Mouse (Mus musculus) liver, embryonic 11.5 days (tissue): ENCODE data around the gene Rab40c. TPM values are rescaled to one million over a fixed set of nuclear protein-coding genes. Genes with fewer than 3 reads are reported as not detected.

Experiments
- ATAC-seq: fragments of 200-750 bp; cut with Nextera tagmentation; replicated peaks from 2 replicates; pipeline ENCODE4 v1.8.0; 2017; ENCODE audit warnings: moderate number of reproducible peaks, mild to moderate bottlenecking, moderate TSS enrichment, moderate library complexity; ENCODE audit not compliant: low FRiP score
- DNase-seq: peaks from one replicate; pipeline ENCODE4 v3.0.0-alpha.2; 2017; ENCODE audit warnings: low spot score
- H3K27ac ChIP-seq: fragments of 300-500 bp; sonication (generic); 2 replicates; pipeline ENCODE4 v1.5.1; 2014; ENCODE audit warnings: mild to moderate bottlenecking, low read depth, low read length, control low read depth
- H3K27me3 ChIP-seq: fragments of 300-500 bp; sonication (generic); replicated peaks from 2 replicates; pipeline ENCODE4 v1.6.1; 2014; ENCODE audit warnings: low read length, mixed read lengths; ENCODE audit not compliant: control insufficient read depth, insufficient read depth
- H3K36me3 ChIP-seq: fragments of 300-500 bp; sonication (generic); 2 replicates; pipeline ENCODE4 v1.6.1; 2014; ENCODE audit warnings: mild to moderate bottlenecking, low read length, moderate library complexity, mixed read lengths; ENCODE audit not compliant: control insufficient read depth, insufficient read depth
- H3K4me1 ChIP-seq: fragments of 300-500 bp; sonication (generic); replicated peaks from 2 replicates; pipeline ENCODE4 v1.6.1; 2014; ENCODE audit warnings: low read length, mixed read lengths; ENCODE audit not compliant: control insufficient read depth, insufficient read depth
- H3K4me2 ChIP-seq: fragments of 300-500 bp; sonication (generic); 2 replicates; pipeline ENCODE4 v1.6.1; 2014; ENCODE audit warnings: mild to moderate bottlenecking, control low read depth, moderate library complexity
- H3K4me3 ChIP-seq: fragments of 300-500 bp; sonication (generic); 2 replicates; pipeline ENCODE4 v1.5.1; 2014; ENCODE audit warnings: low read depth, low read length, control low read depth
- H3K9ac ChIP-seq: fragments of 300-500 bp; sonication (generic); 2 replicates; pipeline ENCODE4 v1.6.1; 2014; ENCODE audit warnings: low read depth, low read length, control low read depth
- H3K9me3 ChIP-seq: fragments of 300-500 bp; sonication (generic); 2 replicates; pipeline ENCODE4 v1.6.1; 2016; ENCODE audit warnings: low read length, inconsistent platforms, mixed read lengths; ENCODE audit not compliant: control insufficient read depth
- WGBS: fragments of 180-500 bp; shearing (Covaris S2); extraction: QIAGEN DNeasy Blood & Tissue Kit; methylation state at CpG from one replicate; pipeline ENCODE4 v1.1.7; 2014; 5-methylcytosine and 5-hydroxymethylcytosine counted together
- polyA plus RNA-seq: library from polyadenylated mRNA; unstranded; fragments of >200 nt; fragmentation: Nextera tagmentation; extraction: Ambion mirVana; gene quantifications from 2 replicates; pipeline ENCODE4 v1.2.1, GENCODE M21; 2014

Gene Rab40c
- polyA plus RNA-seq, 1 experiment from 2014 or later = 10.7 TPM

- Histone ChIP-seq H3K27me3 (no peaks in the 10 kb centered on the region), H3K4me3 (no peak overlapping the region), H3K9me3 (no peaks in the 10 kb centered on the region), H3K9ac (no peak overlapping the region), H3K4me1 (peaks cover 11% of the 10 kb centered on the region), H3K36me3 (peaks cover 5% of the 10 kb centered on the region), H3K27ac (no peak overlapping the region), H3K4me2 (no peak overlapping the region)
- WGBS = 87% methylated on average over 1 of the region's 1 CpGs
- no peak for ATAC-seq
- no peak for DNase-seq
Measured at GRCm38 (mm10) chr17:25900193-25900592, 19.3 kb downstream of the Rab40c start.

- ATAC-seq (no peak), DNase-seq (no peak)
- no peaks in the 10 kb centered on the region for H3K27me3 ChIP-seq
- WGBS = 73% methylated on average over 12 of the region's 12 CpGs
- no peaks in the 10 kb centered on the region for H3K9me3 ChIP-seq
- no peak overlapping the region for H3K27ac ChIP-seq
- H3K4me1 ChIP-seq = peaks cover 14% of the 10 kb centered on the region
- no peak overlapping the region for H3K4me2 ChIP-seq
- no peak overlapping the region for H3K4me3 ChIP-seq
- H3K36me3 ChIP-seq = peaks cover 5% of the 10 kb centered on the region
- no peak overlapping the region for H3K9ac ChIP-seq
Measured at GRCm38 (mm10) chr17:25895891-25896290, 23.6 kb downstream of the Rab40c start.

GRCm38 (mm10) chr17:25895415-25895814, 24.1 kb downstream of the Rab40c start:
- ATAC-seq (no peak), DNase-seq (no peak)
- Histone ChIP-seq H3K9me3 (no peaks in the 10 kb centered on the region), H3K9ac (no peak overlapping the region), H3K36me3 (no peaks in the 10 kb centered on the region), H3K4me3 (no peak overlapping the region), H3K4me2 (no peak overlapping the region), H3K4me1 (peaks cover 14% of the 10 kb centered on the region), H3K27ac (no peak overlapping the region), H3K27me3 (no peaks in the 10 kb centered on the region)
- WGBS = 34% methylated on average over 2 of the region's 2 CpGs

- Histone ChIP-seq H3K4me1 (peaks cover 14% of the 10 kb centered on the region), H3K4me2 (no peak overlapping the region), H3K9me3 (no peaks in the 10 kb centered on the region), H3K9ac (no peak overlapping the region), H3K4me3 (no peak overlapping the region), H3K27me3 (no peaks in the 10 kb centered on the region), H3K36me3 (no peaks in the 10 kb centered on the region), H3K27ac (no peak overlapping the region)
- ATAC-seq (peak; percentile 68; the same call in 1 of the 2 replicates), DNase-seq (no peak)
- 32% methylated on average over 2 of the region's 2 CpGs for WGBS
Measured at GRCm38 (mm10) chr17:25893975-25894617, 25.4 kb downstream of the Rab40c start.

- no peak overlapping the region for H3K9ac ChIP-seq
- no peaks in the 10 kb centered on the region for H3K27me3 ChIP-seq
- no peak for ATAC-seq
- 82% methylated on average over 3 of the region's 3 CpGs for WGBS
- peaks cover 7% of the 10 kb centered on the region for H3K36me3 ChIP-seq
- H3K9me3 ChIP-seq = no peaks in the 10 kb centered on the region
- no peak overlapping the region for H3K4me3 ChIP-seq
- H3K4me2 ChIP-seq = no peak overlapping the region
- H3K27ac ChIP-seq = no peak overlapping the region
- no peaks in the 10 kb centered on the region for H3K4me1 ChIP-seq
- no peak for DNase-seq
Measured at GRCm38 (mm10) chr17:25888837-25889236, 30.7 kb downstream of the Rab40c start.

GRCm38 (mm10) chr17:25887467-25887866, 32.1 kb downstream of the Rab40c start:
- ATAC-seq (no peak), DNase-seq (no peak)

GRCm38 (mm10) chr17:25886806-25887205, 32.7 kb downstream of the Rab40c start:
- H3K27me3 ChIP-seq = no peaks in the 10 kb centered on the region
- no peak overlapping the region for H3K4me2 ChIP-seq
- DNase-seq (no peak), ATAC-seq (no peak)
- H3K36me3 ChIP-seq = peaks cover 14% of the 10 kb centered on the region
- H3K27ac ChIP-seq = no peak overlapping the region
- no peak overlapping the region for H3K9ac ChIP-seq
- H3K4me1 ChIP-seq = peaks cover 8% of the 10 kb centered on the region
- H3K4me3 ChIP-seq = no peak overlapping the region
- H3K9me3 ChIP-seq = no peaks in the 10 kb centered on the region

More at GRCm38 (mm10) chr17:25887467-25887866, 32.1 kb downstream of the Rab40c start:
- Histone ChIP-seq H3K4me2 (no peak overlapping the region), H3K4me1 (peaks cover 1% of the 10 kb centered on the region), H3K4me3 (no peak overlapping the region), H3K9me3 (no peaks in the 10 kb centered on the region), H3K9ac (no peak overlapping the region), H3K36me3 (peaks cover 14% of the 10 kb centered on the region), H3K27me3 (no peaks in the 10 kb centered on the region), H3K27ac (no peak overlapping the region)
- 73% methylated on average over 10 of the region's 10 CpGs for WGBS

GRCm38 (mm10) chr17:25885636-25886035, 33.9 kb downstream of the Rab40c start:
- H3K27me3 ChIP-seq = no peaks in the 10 kb centered on the region
- no peaks in the 10 kb centered on the region for H3K9me3 ChIP-seq
- H3K4me3 ChIP-seq = no peak overlapping the region
- 0 out of 2 replicates have a peak, but pooled peaks have one; percentile 30 for ATAC-seq
- H3K27ac ChIP-seq = no peak overlapping the region
- DNase-seq = no peak
- H3K36me3 ChIP-seq = peaks cover 14% of the 10 kb centered on the region
- H3K4me1 ChIP-seq = peaks cover 19% of the 10 kb centered on the region
- H3K9ac ChIP-seq = no peak overlapping the region
- WGBS = 62% methylated on average over 4 of the region's 4 CpGs
- H3K4me2 ChIP-seq = no peak overlapping the region

GRCm38 (mm10) chr17:25883824-25884223, 35.7 kb downstream of the Rab40c start:
- ATAC-seq (no peak), DNase-seq (no peak)
- Histone ChIP-seq H3K4me3 (no peak overlapping the region), H3K4me1 (peaks cover 28% of the 10 kb centered on the region), H3K9ac (no peak overlapping the region), H3K27me3 (no peaks in the 10 kb centered on the region), H3K36me3 (peaks cover 16% of the 10 kb centered on the region), H3K9me3 (no peaks in the 10 kb centered on the region), H3K4me2 (no peak overlapping the region), H3K27ac (no peak overlapping the region)
- WGBS = 92% methylated on average over 3 of the region's 3 CpGs
